Mouse (Mus musculus): ENCODE data around the gene Ankrd54. TPM values are rescaled to one million over a fixed set of nuclear protein-coding genes. Genes with fewer than 3 reads are reported as not detected.
A peak's percentile ranks its signal among the peaks of the same experiment; 100 is the strongest.

Ankrd54 gene
- polyA plus RNA-seq, 1 experiment from 2014 or later, result 29.0 TPM

- no peak overlapping the region for H3K9ac ChIP-seq
- H3K4me1 ChIP-seq (replicated peaks), result peaks cover 24% of the 10 kb centered on the region
- H3K9me3 ChIP-seq (replicated peaks), result no peaks in the 10 kb centered on the region
- no peaks in the 10 kb centered on the region for H3K27me3 ChIP-seq (replicated peaks)
- no peak for ATAC-seq (ENCODE audit: insufficient number of reproducible peaks, low FRiP score)
- 0 out of 2 replicates have a peak overlapping the region, but pooled peaks have one; percentile 1 for H3K4me2 ChIP-seq
- WGBS, result 74% methylated on average over 14 of the region's 14 CpGs
- no peak overlapping the region for H3K27ac ChIP-seq (ENCODE audit: poor library complexity, severe bottlenecking)
- peaks cover 50% of the 10 kb centered on the region for H3K36me3 ChIP-seq
- H3K4me3 ChIP-seq, result no peak overlapping the region
Observed at GRCm38 (mm10) chr15:79060887-79061565, 1.7 kb downstream of the Ankrd54 start.

- no peak overlapping the region for H3K4me2 ChIP-seq
- H3K27ac ChIP-seq (ENCODE audit: poor library complexity, severe bottlenecking), result no peak overlapping the region
- 72% methylated on average over 6 of the region's 6 CpGs for WGBS
- H3K36me3 ChIP-seq, result peaks cover 82% of the 10 kb centered on the region
- H3K4me1 ChIP-seq (replicated peaks), result peaks cover 12% of the 10 kb centered on the region
- ATAC-seq (ENCODE audit: insufficient number of reproducible peaks, low FRiP score), result no peak
- H3K9me3 ChIP-seq (replicated peaks), result no peaks in the 10 kb centered on the region
- no peaks in the 10 kb centered on the region for H3K27me3 ChIP-seq (replicated peaks)
- no peak overlapping the region for H3K9ac ChIP-seq
- no peak overlapping the region for H3K4me3 ChIP-seq
Observed at GRCm38 (mm10) chr15:79057850-79058249, 4.8 kb downstream of the Ankrd54 start.

- WGBS, result 91% methylated on average over 7 of the region's 7 CpGs
- Histone ChIP-seq H3K27ac (ENCODE audit: poor library complexity, severe bottlenecking) (no peak overlapping the region), H3K4me1 (replicated peaks) (peaks cover 10% of the 10 kb centered on the region), H3K36me3 (peaks cover 90% of the 10 kb centered on the region), H3K9ac (no peak overlapping the region), H3K4me2 (no peak overlapping the region), H3K4me3 (no peak overlapping the region), H3K9me3 (replicated peaks) (no peaks in the 10 kb centered on the region), H3K27me3 (replicated peaks) (no peaks in the 10 kb centered on the region)
- ATAC-seq (ENCODE audit: insufficient number of reproducible peaks, low FRiP score), result no peak
Observed at GRCm38 (mm10) chr15:79056601-79057000, 6.1 kb downstream of the Ankrd54 start.

GRCm38 (mm10) chr15:79052366-79052765 is 10.3 kb downstream of the Ankrd54 start:
- Histone ChIP-seq H3K9me3 (replicated peaks) (no peaks in the 10 kb centered on the region), H3K4me2 (no peak overlapping the region), H3K4me3 (no peak overlapping the region), H3K27ac (ENCODE audit: poor library complexity, severe bottlenecking) (no peak overlapping the region), H3K36me3 (peaks cover 53% of the 10 kb centered on the region), H3K27me3 (replicated peaks) (no peaks in the 10 kb centered on the region; the same call in none of the 2 replicates), H3K4me1 (replicated peaks) (peaks cover 8% of the 10 kb centered on the region; the same call in 1 of the 2 replicates), H3K9ac (no peak overlapping the region)
- WGBS, result 87% methylated on average over 2 of the region's 2 CpGs
- no peak for ATAC-seq (ENCODE audit: insufficient number of reproducible peaks, low FRiP score)

- Histone ChIP-seq H3K9me3 (replicated peaks) (no peaks in the 10 kb centered on the region), H3K27me3 (replicated peaks) (no peaks in the 10 kb centered on the region; the same call in none of the 2 replicates), H3K36me3 (peaks cover 46% of the 10 kb centered on the region), H3K4me3 (no peak overlapping the region), H3K27ac (ENCODE audit: poor library complexity, severe bottlenecking) (no peak overlapping the region), H3K4me1 (replicated peaks) (peaks cover 8% of the 10 kb centered on the region; the same call in 1 of the 2 replicates), H3K9ac (no peak overlapping the region), H3K4me2 (no peak overlapping the region)
- 70% methylated on average over 13 of the region's 13 CpGs for WGBS
- ATAC-seq (ENCODE audit: insufficient number of reproducible peaks, low FRiP score), result no peak
Observed at GRCm38 (mm10) chr15:79051461-79052360, 11.0 kb downstream of the Ankrd54 start.

- H3K4me2 ChIP-seq, result no peak overlapping the region
- 80% methylated on average over 2 of the region's 2 CpGs for WGBS
- no peaks in the 10 kb centered on the region; the same call in none of the 2 replicates for H3K27me3 ChIP-seq (replicated peaks)
- peaks cover 8% of the 10 kb centered on the region; the same call in 1 of the 2 replicates for H3K4me1 ChIP-seq (replicated peaks)
- ATAC-seq (ENCODE audit: insufficient number of reproducible peaks, low FRiP score), result no peak
- no peak overlapping the region for H3K4me3 ChIP-seq
- H3K27ac ChIP-seq (ENCODE audit: poor library complexity, severe bottlenecking), result no peak overlapping the region
- H3K9ac ChIP-seq, result no peak overlapping the region
- no peaks in the 10 kb centered on the region for H3K9me3 ChIP-seq (replicated peaks)
- peaks cover 39% of the 10 kb centered on the region for H3K36me3 ChIP-seq
Observed at GRCm38 (mm10) chr15:79050964-79051363, 11.7 kb downstream of the Ankrd54 start.

- H3K27me3 ChIP-seq (replicated peaks), result peaks cover 4% of the 10 kb centered on the region
- H3K36me3 ChIP-seq, result peaks cover 32% of the 10 kb centered on the region
- no peak for ATAC-seq (ENCODE audit: insufficient number of reproducible peaks, low FRiP score)
- peaks cover 8% of the 10 kb centered on the region; the same call in 1 of the 2 replicates for H3K4me1 ChIP-seq (replicated peaks)
- H3K4me2 ChIP-seq, result no peak overlapping the region
- 50% methylated on average over 9 of the region's 9 CpGs for WGBS
- no peak overlapping the region for H3K27ac ChIP-seq (ENCODE audit: poor library complexity, severe bottlenecking)
- no peaks in the 10 kb centered on the region for H3K9me3 ChIP-seq (replicated peaks)
- no peak overlapping the region for H3K9ac ChIP-seq
- H3K4me3 ChIP-seq, result no peak overlapping the region
Observed at GRCm38 (mm10) chr15:79050160-79050845, 12.4 kb downstream of the Ankrd54 start.

GRCm38 (mm10) chr15:79048186-79048585 is 14.5 kb downstream of the Ankrd54 start:
- Histone ChIP-seq H3K4me2 (no peak overlapping the region), H3K4me3 (no peak overlapping the region), H3K27me3 (replicated peaks) (peaks cover 20% of the 10 kb centered on the region), H3K4me1 (replicated peaks) (peaks cover 9% of the 10 kb centered on the region), H3K36me3 (peaks cover 11% of the 10 kb centered on the region), H3K9ac (no peak overlapping the region), H3K9me3 (replicated peaks) (no peaks in the 10 kb centered on the region), H3K27ac (ENCODE audit: poor library complexity, severe bottlenecking) (no peak overlapping the region)
- 64% methylated on average over 4 of the region's 4 CpGs for WGBS
- no peak for ATAC-seq (ENCODE audit: insufficient number of reproducible peaks, low FRiP score)

- no peak overlapping the region for H3K27ac ChIP-seq (ENCODE audit: poor library complexity, severe bottlenecking)
- no peak overlapping the region for H3K4me3 ChIP-seq
- 41% methylated on average over 4 of the region's 4 CpGs for WGBS
- peaks cover 54% of the 10 kb centered on the region for H3K27me3 ChIP-seq (replicated peaks)
- H3K9me3 ChIP-seq (replicated peaks), result no peaks in the 10 kb centered on the region
- H3K4me2 ChIP-seq, result no peak overlapping the region
- no peak overlapping the region for H3K9ac ChIP-seq
- no peaks in the 10 kb centered on the region for H3K36me3 ChIP-seq
- ATAC-seq (ENCODE audit: insufficient number of reproducible peaks, low FRiP score), result no peak
- peaks cover 18% of the 10 kb centered on the region for H3K4me1 ChIP-seq (replicated peaks)
Observed at GRCm38 (mm10) chr15:79044837-79045236, 17.9 kb downstream of the Ankrd54 start.

- Histone ChIP-seq H3K9me3 (replicated peaks) (no peaks in the 10 kb centered on the region), H3K9ac (peak overlapping the region; percentile 68), H3K36me3 (no peaks in the 10 kb centered on the region), H3K4me1 (replicated peaks) (peaks cover 25% of the 10 kb centered on the region), H3K4me2 (peak overlapping the region; percentile 97), H3K4me3 (peak overlapping the region; percentile 60), H3K27me3 (replicated peaks) (peaks cover 66% of the 10 kb centered on the region), H3K27ac (ENCODE audit: poor library complexity, severe bottlenecking) (no peak overlapping the region)
- WGBS, result 1% methylated on average over 105 of the region's 105 CpGs
- ATAC-seq (ENCODE audit: insufficient number of reproducible peaks, low FRiP score), result no peak
Observed at GRCm38 (mm10) chr15:79042721-79043491, 19.8 kb downstream of the Ankrd54 start.
